Mouse (Mus musculus): ENCODE results near the gene Megf11.
A peak's percentile ranks its signal among the peaks of the same experiment; 100 is the strongest.

Megf11 gene

DNA sequence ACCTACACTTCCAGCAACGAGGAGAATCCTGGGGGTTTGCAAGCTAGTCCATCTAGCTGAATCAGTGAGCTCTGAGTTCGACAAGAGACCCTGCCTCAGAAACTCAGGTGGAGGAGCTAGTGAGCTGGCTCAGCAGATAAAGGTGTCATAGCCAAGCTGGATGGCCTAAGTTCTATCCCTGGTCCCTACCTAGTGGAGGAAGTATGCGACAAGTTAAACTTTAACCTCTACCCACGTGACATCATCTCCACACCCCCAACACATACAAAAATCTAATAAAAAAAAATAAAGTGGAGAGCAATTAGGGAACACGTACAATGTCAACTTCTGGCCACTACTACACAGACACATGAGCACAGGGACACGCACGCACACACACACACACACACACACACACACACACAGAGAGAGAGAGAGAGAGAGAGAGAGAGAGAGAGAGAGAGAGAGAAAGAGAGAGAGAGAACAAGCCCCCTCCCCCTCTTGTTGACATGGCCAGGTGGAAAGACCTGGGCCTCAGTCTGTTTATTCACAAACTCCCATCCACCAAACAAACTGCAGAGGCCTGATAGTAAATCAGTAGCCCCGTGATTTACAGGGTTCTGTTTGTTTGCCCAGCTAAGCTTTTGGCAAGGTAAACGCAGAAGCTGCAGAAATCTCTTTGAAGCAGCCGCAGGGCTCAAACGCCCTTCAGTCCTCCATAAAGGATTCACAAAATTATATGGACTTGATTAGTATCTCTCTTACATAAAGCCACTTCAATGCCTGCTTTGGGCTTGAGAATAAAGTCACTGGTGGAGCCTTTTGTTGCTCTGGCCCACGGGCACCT is 134.7 kb downstream of the Megf11 start:
- DNase-seq (ENCODE audit: extremely low read depth, low read depth): no peak

DNA sequence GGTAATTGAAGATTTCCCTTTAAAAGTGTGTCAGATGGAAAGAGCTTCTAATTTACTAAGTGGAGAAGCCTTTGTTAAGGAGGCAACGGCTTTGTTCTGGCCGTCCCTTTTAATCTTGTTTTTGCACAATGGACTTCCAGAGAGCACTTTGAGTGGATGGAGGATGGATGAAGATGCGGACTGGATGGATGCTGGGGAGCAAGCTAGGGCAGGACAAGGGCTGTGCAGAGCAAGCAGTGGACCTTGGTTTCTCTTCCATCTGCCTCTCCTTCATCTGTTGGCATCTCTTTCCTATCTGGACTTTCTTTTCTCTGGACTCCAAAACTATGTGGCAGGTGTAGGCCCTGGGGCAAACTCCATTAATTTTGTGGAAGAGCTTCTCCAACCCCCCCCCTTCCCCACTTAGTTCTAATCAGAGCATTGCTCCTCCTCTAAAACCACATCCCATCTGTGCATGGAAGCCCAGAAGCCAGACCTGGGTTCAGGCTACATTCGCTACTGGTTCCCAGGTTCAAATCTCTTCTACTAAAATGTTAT is 135.4 kb downstream of the Megf11 start:
- DNase-seq (ENCODE audit: extremely low read depth, low read depth): no peak

DNA sequence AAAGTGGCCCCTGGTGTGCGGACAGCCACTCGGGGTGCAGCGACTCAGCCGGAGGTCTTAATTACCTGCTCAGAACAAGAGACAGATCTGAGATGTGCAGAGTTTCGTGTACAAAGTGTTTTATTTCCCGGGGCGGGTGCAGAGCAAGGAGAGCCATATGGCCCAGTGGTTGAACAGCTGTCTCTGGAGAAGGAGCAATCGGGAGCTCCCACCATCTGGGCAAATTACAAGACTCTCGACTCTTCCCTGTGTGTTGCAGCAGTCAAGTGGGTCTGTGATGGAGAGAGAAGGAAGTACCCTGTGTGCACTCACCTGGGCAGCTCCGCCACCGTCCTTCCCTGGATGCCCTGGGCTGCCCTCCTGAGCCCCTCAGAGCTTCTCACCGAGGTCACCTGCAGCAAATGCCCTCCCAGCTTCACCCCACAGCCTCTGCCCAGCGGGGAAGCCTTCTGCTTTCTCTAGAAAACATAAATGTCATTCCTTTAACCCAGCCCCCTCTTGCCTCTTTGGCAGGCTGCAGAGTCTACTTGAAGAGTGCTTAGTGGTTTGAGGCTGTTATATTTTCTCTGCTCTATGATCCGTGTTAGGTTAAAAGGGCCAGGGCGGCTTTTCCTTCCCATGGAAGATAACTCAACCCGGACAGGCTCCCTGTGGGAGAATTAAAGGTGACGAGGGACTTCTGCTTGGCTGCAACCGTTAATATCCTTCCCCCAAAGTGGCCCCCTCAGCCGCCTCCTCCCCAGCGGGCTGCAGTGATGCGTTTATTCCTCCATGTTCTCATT is 138.0 kb downstream of the Megf11 start:
- no peak for DNase-seq (ENCODE audit: extremely low read depth, low read depth)

DNA sequence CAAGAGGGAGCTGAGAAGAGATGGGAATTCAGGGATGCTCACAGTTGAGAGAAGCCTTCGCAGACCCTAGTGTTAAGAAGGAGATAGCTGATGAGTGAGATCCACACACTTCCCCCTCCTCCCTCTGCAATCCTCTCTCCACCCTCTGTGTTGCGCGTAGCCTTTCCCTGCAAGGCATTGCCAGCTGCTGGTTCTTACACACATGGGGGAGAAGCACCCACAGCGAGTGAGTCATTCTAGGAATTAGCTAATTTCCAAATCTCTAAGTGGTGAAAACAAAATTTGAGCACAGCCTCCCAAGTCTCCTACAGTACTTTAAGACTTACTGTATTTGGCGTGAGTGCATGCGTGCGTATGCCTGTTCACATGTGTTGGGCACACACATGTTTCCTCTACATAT is 142.6 kb downstream of the Megf11 start:
- no peak for DNase-seq (ENCODE audit: extremely low read depth, low read depth)

DNA sequence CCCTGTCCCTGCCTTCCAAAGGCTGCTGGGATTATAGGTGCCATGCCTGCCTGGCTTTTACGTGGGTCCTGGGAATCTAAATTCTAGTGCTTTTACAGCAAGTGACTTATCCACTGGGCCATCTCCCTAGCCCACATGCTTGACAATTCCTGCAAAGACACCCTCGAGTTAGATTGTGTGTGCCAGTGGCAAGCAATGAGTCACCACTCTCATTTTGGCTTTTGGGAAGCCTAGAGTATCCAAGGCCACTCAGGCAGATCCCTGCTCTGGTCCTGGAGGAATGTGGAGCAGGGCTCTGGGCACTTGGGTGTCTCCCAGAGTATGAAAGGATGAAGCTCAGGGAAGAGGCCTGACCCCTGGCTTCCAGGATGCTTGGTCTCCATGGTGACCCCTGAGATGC is 143.2 kb downstream of the Megf11 start:
- DNase-seq (ENCODE audit: extremely low read depth, low read depth): no peak

DNA sequence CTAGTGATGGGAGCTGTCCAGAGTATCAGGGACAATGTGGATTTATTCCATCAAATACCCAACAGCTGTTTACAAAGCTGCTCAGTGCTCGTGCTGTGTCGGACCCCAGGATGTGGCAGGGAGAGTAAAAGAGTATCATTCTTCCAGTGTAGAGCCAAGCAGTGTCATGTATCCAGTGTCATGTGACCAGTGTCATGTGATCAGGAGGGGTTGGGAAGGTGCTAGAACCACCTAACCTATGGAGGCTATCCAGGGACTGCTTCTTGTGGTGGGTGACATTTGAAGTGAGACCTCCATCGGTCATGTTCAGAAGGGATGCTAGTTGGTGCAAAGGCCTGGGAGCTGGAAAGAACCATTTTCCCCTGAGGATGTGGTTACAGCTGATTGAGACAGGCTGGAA is 146.5 kb downstream of the Megf11 start:
- DNase-seq (ENCODE audit: extremely low read depth, low read depth): no peak

DNA sequence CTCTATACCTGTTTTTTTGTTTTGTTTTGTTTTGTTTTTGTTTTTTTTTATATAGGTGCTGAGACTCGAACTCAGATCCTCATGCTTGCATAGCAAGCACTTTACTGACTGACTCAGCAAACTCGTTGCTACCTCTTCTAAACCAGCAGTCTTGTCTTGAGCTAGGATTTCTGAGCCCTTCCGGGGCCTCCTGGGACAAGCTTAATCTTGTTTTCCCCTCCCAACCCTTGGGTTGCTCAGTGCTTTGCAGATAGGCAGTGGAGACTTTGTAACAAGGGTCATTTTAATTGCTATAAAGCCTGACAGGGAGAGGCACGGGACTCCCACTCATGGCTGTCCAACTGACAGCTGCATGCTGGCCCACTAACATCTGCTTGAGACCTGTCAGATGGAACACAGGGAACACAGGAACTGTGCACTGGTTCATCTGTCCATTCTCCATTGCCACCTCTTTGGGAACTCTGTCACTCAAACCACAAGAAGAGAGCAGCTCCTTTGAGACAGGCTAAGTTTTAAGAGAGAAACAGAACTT is 147.4 kb downstream of the Megf11 start:
- peak; percentile 22 for DNase-seq (ENCODE audit: extremely low read depth, low read depth)

DNA sequence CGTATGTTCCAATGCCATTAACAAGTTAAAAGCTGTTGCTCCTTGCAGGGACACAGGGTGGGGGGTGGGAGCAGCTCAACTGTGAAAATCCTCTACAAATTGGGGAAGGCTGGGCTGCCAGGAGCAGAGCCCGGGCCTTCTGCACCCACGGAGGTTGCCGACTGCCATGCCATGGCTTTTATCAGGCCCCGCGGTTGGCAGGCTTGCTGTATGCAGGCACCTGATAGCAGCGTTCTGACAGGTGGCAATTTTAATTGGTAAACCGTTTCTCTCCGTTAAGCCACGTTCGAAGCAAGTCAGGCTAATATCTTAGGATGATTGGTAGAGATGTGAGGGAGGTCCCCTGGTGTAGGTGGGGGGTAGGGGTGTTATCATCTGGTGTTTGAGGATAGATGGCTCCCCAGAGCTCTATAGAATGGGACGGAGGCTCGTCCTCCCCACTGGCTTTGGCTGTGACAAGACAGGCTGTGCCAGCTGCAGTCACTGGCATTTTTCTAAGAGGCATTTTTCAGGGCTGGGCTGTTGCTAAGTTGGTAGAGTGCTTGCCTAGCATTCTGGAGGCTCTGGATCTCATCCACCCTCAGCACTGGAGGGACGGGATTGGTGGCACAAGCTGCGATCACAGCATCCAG is 148.2 kb downstream of the Megf11 start:
- peak; percentile 96 for DNase-seq (ENCODE audit: extremely low read depth, low read depth)

DNA sequence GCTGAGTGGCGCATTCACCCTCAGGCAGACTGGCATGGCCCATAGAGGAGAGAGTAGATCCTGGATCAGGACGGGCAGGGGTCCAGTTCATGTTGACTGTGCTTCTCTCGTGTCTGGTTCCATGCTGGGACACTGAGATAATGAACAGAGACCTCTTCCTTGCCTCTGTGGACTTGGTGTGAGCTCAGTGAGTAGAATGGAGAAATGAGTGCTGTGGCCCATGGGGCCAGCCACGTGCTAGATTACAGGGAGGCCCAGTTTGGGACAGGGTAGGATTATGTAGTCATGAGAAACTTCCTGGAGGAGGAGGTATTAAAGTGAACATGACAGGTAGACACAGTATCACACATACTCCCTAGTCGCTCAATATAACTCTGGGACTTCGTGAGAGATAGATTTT is 148.9 kb downstream of the Megf11 start:
- peak; percentile 22 for DNase-seq (ENCODE audit: extremely low read depth, low read depth)

DNA sequence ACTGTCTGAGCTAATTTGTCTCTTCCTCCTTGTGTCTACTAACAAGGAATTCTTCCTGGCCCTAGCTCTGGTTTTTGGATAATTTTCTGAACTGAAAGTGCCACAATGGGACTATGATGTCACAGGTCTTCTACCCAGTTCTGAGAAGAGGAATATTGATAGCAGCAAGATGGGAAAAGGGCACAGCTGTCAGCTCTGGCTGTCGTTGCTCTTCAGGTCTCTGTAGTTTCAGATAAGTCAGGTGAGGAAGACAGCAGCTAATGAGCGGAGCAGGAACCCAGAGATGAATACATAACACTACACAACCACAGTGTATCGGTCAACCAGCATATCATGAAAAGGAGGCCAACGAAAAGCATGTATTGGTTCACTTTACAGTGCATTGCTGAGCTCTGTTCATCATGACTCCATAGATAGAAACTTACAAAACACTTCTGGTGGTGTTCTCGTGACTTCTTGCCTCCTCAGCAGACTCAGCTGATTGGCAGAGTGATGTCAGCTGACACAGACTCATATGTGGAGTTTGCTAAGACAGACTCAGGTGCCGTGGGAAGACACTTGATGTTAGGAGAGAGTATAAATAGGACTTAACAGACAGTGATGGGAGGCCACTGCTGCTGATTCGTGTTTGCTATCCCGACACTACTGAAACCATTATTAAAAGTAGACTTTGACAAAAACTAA is 149.6 kb downstream of the Megf11 start:
- peak; percentile 7 for DNase-seq (ENCODE audit: extremely low read depth, low read depth)

DNA sequence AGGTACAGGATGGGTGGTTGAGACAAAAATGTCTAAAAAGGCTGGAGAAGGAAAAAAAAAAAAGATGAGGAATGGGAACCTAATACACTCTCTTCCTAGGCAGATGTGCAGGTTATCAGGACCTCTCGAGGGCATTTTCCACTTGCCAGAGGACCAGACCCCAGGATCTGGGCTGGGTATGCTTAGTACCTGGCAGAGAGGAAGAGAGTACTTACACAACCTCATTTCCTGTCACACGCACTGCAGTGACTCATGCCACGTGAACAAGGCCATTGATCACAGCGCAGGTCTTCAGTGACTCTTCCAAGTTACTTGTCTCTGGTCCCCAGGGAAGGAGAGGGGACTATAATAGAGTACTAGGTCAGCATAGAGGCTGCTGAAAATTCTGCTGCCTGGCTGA is 152.4 kb downstream of the Megf11 start:
- DNase-seq (ENCODE audit: extremely low read depth, low read depth): no peak

DNA sequence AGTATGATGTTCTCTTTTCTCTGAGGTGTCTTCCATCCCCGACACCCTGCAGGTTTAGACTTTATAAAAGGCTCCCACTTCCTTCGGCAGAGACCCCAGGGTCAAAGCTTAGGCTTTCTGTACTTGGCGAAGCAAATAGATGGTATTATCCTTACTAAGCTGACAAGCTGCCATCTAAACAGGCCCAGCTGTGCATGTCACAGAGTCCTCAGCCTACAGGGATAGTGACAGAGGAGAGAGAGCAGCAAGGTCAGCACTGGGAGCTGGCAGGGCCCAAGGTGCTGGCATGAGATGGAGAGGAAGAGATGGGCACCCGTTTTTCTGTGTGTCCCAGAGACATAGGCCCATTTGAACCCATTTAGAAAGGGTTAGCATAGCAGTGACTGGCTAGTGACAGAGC is 156.8 kb downstream of the Megf11 start:
- DNase-seq (ENCODE audit: extremely low read depth, low read depth): no peak

DNA sequence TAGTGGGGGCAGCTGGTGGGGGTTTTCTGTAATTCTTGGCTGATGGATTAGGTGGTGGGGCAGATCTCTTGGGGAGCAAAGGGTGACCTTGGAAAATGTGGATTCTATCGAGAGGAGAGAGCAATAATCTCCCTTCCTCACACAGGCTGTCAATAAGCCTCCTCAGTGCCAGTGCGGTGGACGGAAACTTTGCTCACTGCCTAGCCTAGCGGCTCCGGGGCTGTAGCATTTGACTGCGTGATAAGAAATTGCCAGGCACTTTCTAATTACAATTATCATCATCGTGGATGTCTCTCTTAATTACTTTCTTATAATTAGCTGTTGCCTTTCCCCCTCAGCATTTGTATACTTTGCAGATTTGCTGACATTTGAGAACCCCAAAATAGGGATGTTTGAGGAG is 157.7 kb downstream of the Megf11 start:
- DNase-seq (ENCODE audit: extremely low read depth, low read depth): no peak

DNA sequence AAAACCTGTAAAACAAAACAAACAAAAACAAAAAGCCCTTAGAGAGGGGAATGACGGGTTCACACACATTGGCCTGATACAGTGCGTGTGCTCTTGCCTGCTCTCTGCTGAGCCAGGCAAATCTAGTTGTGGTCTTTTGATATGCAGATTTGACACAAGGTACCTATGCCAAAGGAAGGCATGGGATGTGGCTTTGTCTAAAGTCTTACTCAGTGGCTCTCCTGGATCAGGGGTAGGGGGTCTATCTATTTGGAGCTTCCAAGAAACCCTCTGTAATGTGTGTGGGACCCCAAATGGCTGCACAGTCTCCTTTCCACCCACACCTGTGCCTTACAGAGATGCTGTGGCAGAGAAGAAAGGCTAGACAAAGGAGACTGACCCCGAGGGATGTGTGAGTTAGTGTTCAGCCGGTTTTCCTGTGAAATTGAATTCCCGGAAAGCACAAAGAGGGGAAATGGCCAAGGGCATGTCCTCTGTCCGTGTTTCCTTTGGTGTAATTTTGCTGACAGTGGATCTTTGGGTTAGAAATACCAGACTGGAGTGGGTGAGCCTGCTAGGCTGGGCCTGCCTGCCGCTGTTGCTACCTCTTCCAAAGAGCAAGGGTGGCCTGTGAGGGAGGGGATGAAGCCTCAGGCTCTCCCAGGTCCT is 161.0 kb downstream of the Megf11 start:
- no peak for DNase-seq (ENCODE audit: extremely low read depth, low read depth)

DNA sequence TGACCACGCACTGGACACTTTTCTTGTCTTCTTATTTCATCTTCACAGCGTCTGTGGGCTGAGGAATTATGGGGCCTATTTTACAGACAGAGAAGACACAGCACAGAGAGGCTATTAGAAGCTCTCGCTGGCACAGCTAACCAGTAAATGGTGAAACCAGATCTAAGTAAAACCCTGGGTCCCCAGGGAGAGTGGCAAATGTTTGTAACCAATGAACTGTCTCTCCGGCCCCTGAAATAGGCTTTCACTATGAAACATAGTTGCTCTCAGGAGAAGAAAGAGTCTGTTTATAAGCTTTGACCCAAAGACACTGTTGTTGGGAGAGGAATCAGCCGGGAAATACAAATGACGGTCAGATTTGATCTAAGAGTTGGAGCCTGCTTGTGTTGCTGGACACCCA is 162.9 kb downstream of the Megf11 start:
- no peak for DNase-seq (ENCODE audit: extremely low read depth, low read depth)

DNA sequence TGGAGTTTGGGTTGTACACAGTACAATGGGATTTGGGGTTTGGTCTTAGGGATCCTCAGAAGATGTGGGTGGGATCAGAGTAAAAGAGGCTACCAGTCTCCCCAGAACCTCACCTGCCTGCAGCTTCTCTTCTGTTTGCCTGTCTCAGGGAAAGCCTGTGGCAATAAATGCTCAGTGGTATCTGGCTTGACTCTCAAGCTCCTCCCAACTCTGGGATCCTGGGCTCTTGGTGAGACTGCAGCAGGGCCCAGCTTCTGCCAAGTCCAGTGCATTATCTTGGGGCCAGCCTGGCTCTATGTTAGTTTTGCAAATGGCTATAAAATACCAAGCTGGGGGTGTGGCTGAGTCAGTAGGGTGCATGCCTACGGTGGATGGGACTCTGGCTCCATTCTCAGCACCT is 165.9 kb downstream of the Megf11 start:
- DNase-seq (ENCODE audit: extremely low read depth, low read depth): no peak

DNA sequence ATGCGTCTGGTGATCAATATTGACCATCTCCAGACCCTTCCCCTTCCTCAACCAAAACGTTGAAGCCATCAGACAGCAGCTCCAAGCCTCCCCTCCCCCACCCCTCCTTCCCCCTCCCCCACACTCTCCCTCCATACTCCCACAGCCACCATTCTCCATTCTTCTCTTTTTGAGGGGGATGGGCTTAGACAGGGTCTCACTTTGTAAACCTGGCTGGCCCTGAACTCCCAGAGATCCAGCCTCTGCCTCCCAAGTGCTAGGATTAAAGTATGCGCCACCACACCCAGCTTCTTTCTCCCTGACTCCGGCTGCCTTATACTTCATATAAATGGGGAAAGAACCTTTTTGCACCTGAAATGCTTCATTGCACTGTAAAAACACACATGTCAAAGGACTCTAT is 166.6 kb downstream of the Megf11 start:
- DNase-seq (ENCODE audit: extremely low read depth, low read depth): no peak

DNA sequence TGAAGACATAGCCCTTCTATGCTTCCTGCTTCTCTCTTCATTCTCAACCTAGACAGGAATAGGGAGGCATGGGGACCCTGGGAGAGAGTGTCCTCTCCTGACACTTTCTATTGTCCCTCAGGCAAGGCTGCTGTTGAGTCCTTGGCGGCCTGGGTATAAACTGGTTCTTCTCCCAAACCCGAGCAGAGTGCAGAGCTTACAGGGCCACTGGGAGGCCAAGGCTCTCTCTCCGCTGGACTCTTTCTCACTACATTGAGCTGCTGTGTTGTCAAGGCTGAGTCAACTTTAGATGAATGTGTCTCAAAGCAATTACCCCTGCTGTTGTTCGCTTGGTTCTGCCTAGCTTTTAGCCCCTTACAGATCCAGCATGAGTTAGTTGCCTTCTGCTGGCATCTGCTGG is 168.0 kb downstream of the Megf11 start:
- DNase-seq (ENCODE audit: extremely low read depth, low read depth): no peak

DNA sequence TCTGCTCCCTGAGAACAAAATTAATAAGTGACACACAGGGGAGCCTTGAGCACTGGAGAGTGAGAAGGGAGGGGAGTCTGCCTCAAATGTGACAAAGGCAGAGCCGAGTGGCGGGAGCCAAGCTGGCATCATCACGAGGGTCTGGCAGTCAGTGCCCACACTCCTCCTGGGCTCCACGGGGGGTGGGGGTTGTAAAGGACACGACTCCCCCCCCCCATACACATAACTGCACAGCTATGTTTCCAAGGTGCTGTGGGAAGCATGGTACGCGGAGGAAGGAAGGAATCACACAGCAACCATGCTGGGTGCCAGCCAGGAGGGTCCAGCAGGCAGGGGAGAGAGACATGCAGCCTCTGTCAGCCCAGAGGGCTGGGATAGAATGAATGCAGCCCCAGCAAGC is 170.2 kb downstream of the Megf11 start:
- DNase-seq (ENCODE audit: extremely low read depth, low read depth): no peak

DNA sequence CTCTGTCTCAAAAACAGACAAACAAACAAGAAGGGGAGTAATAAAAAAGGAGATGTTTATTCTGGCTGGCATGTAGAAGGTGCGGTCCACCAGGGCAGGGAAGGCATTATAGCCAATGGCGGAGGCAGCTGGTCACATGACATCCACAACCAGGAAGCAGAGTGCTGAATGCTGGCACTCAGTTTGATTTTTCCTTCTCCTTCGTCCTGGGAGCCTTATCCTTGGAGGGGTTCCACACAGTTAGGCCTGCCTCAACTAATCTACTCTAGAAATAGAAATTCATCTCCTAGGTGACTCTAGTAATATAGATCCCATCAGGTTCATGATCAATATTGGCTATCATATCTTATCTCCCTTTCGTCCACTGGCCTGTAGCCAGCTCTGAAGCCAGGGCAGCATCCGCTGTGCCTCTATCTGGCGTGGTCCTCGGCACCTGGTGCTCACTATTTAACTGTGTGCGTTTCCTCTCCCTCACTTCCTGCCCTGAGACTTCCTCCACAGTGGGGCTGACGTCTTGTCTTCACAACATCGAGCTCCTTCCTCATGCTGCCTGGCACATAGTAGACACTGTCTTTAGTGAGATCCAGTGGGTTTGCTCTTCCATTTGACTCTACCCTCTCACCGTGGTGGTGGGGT is 171.8 kb downstream of the Megf11 start:
- DNase-seq (ENCODE audit: extremely low read depth, low read depth): no peak
